In genomic region chr13:43480595-43480956, GRCm38 (mm10) we compare ENCODE assay signal across 8 mouse cellular contexts. TPM values are rescaled to one million over a fixed set of nuclear protein-coding genes. Genes with fewer than 3 reads are reported as not detected.
DNase-seq lines count a peak whose midpoint lies in the region; ATAC-seq lines count a peak whose summit lies in the region.

No protein-coding gene starts in this region.

- DNase-seq in kidney, adult 11 months, result no peak
- no peak for DNase-seq in hindbrain, embryonic 14.5 days (ENCODE audit: low spot score)
- DNase-seq in midbrain, embryonic 14.5 days, result no peak
- no peak for DNase-seq in gastrocnemius, postnatal 25 days
- DNase-seq in adrenal gland, postnatal 10 days, result no peak
- no peak for DNase-seq in gastrocnemius, adult 18-20 months (ENCODE audit: low spot score)

- H3K9ac ChIP-seq in kidney, embryonic 15.5 days, result peak overlapping the region; percentile 98
- peak overlapping the region; percentile 99 for H3K9ac ChIP-seq in hindbrain, embryonic 14.5 days
- peak overlapping the region; percentile 98 for H3K9ac ChIP-seq in midbrain, embryonic 14.5 days (replicated peaks; ENCODE audit: low read length)

- peak overlapping the region; percentile 93 for H3K4me3 ChIP-seq in kidney, embryonic 15.5 days (replicated peaks)
- H3K4me3 ChIP-seq in brown adipose tissue, adult 24 weeks (ENCODE audit: insufficient read depth, low read depth, low read length), result peak overlapping the region; percentile 100
- peak overlapping the region; percentile 96 for H3K4me3 ChIP-seq in hindbrain, embryonic 14.5 days (replicated peaks; ENCODE audit: low read length)
- peak overlapping the region; percentile 69 for H3K4me3 ChIP-seq in midbrain, embryonic 14.5 days (replicated peaks; ENCODE audit: low read depth, low read length)

- H3K36me3 ChIP-seq in kidney, embryonic 15.5 days, result no peaks in the 10 kb centered on the region
- no peaks in the 10 kb centered on the region for H3K36me3 ChIP-seq in hindbrain, embryonic 14.5 days (replicated peaks; ENCODE audit: control insufficient read depth, insufficient read depth)
- no peaks in the 10 kb centered on the region for H3K36me3 ChIP-seq in midbrain, embryonic 14.5 days (ENCODE audit: control insufficient read depth, insufficient read depth, low read length)

- H3K27me3 ChIP-seq in kidney, embryonic 15.5 days, result no peaks in the 10 kb centered on the region
- no peaks in the 10 kb centered on the region for H3K27me3 ChIP-seq in hindbrain, embryonic 14.5 days (ENCODE audit: control insufficient read depth, insufficient read depth, low read length)
- no peaks in the 10 kb centered on the region for H3K27me3 ChIP-seq in midbrain, embryonic 14.5 days (ENCODE audit: control insufficient read depth, insufficient read depth, low read length)

- H3K27ac ChIP-seq in kidney, embryonic 15.5 days, result peak overlapping the region; percentile 99
- peak overlapping the region; percentile 99 for H3K27ac ChIP-seq in brown adipose tissue, adult 24 weeks (replicated peaks; ENCODE audit: low read depth, low read length)
- peak overlapping the region; percentile 99 for H3K27ac ChIP-seq in hindbrain, embryonic 14.5 days
- peak overlapping the region; percentile 99 for H3K27ac ChIP-seq in midbrain, embryonic 14.5 days (replicated peaks; ENCODE audit: low read depth, low read length)

- H3K9me3 ChIP-seq in kidney, embryonic 15.5 days (replicated peaks), result no peaks in the 10 kb centered on the region
- no peaks in the 10 kb centered on the region for H3K9me3 ChIP-seq in hindbrain, embryonic 14.5 days (ENCODE audit: control insufficient read depth, low read length)
- H3K9me3 ChIP-seq in midbrain, embryonic 14.5 days (ENCODE audit: control insufficient read depth, low read length), result no peaks in the 10 kb centered on the region

- peaks cover 32% of the 10 kb centered on the region for H3K4me1 ChIP-seq in kidney, embryonic 15.5 days
- peaks cover 13% of the 10 kb centered on the region for H3K4me1 ChIP-seq in brown adipose tissue, adult 24 weeks (ENCODE audit: control insufficient read depth, insufficient read depth, insufficient read length, low read length)
- peaks cover 33% of the 10 kb centered on the region for H3K4me1 ChIP-seq in hindbrain, embryonic 14.5 days (replicated peaks; ENCODE audit: control insufficient read depth, insufficient read depth, low read length)
- H3K4me1 ChIP-seq in midbrain, embryonic 14.5 days (ENCODE audit: control insufficient read depth, insufficient read depth, low read length), result peaks cover 19% of the 10 kb centered on the region; the same call in 1 of the 2 replicates

- H3K4me2 ChIP-seq in kidney, embryonic 15.5 days, result peak overlapping the region; percentile 66
- peak overlapping the region; percentile 59 for H3K4me2 ChIP-seq in hindbrain, embryonic 14.5 days (replicated peaks)
- peak overlapping the region; percentile 85 for H3K4me2 ChIP-seq in midbrain, embryonic 14.5 days (ENCODE audit: low read length)

- peak; percentile 24 for ATAC-seq in kidney, embryonic 15.5 days (replicated peaks; ENCODE audit: low FRiP score)
- peak; percentile 10 for ATAC-seq in hindbrain, embryonic 14.5 days (ENCODE audit: low FRiP score)
- peak; percentile 15 for ATAC-seq in midbrain, embryonic 14.5 days (ENCODE audit: low FRiP score, low TSS enrichment)

- WGBS in kidney, embryonic 15.5 days, result 0% methylated on average over 30 of the region's 67 CpGs
- WGBS in hindbrain, embryonic 14.5 days, result under 1% methylated on average over 41 of the region's 67 CpGs
- WGBS in midbrain, embryonic 14.5 days, result 1% methylated on average over 34 of the region's 67 CpGs

RNA-seq across cellular contexts. Expression of gene Ranbp9, which starts 0.5 kb away (rescaled TPM):
- polyA plus RNA-seq in kidney, embryonic 15.5 days (2015; fragmentation: Nextera tagmentation; extraction: Ambion mirVana), result 8.2 and 10.8 TPM in 2 replicates
- 38.5 and 48.5 TPM in 2 replicates for polyA plus RNA-seq in brown adipose tissue, adult 24 weeks (2012; ENCODE audit: insufficient read depth, insufficient read length, missing spikeins)
- polyA plus RNA-seq in hindbrain, embryonic 14.5 days (2014; fragmentation: Nextera tagmentation; extraction: Ambion mirVana), result 14.8 and 16.8 TPM in 2 replicates
- 19.6 and 22.7 TPM in 2 replicates for polyA plus RNA-seq in midbrain, embryonic 14.5 days (2014; fragmentation: Nextera tagmentation; extraction: Ambion mirVana)
- total RNA-seq in gastrocnemius, postnatal 25 days (2021), result 10 to 100 TPM; 34.0 to 38.1 TPM
- total RNA-seq in adrenal gland, postnatal 10 days (2021), result 10 to 100 TPM; 53.1 to 59.9 TPM
- total RNA-seq in gastrocnemius, adult 18-20 months (2021), result 10 to 100 TPM; 41.3 to 42.2 TPM
